Mouse (Mus musculus): Measurements from ENCODE around the gene Tmem258. TPM values are rescaled to one million over a fixed set of nuclear protein-coding genes. Genes with fewer than 3 reads are reported as not detected.
A peak's percentile ranks its signal among the peaks of the same experiment; 100 is the strongest.

Gene Tmem258
- polyA plus RNA-seq, 1 experiment from 2014 or later = 169 TPM

DNA sequence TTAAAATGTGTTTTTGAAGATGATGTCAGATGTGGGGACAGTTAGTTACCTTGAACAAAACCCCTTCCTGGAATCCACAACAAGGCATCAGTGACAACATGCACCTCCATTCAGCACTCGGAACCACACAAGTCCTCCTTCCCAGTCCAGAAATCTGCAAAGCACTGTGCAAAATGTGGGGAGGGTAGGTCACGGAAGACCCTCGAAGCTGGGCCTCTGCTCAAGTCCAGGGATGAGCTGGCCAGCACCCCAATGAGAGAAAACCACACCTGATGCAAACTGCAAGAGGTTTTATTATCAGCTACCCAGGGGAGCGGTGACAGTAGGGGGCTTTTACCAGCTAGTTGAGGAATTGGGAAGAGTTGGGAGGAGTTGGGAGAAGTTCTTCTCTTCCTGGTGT lies 28.9 kb upstream of the Tmem258 start:
- 93% methylated on average over 4 of the region's 4 CpGs for WGBS (ENCODE audit: missing documents)
- Histone ChIP-seq H3K27ac (no peak overlapping the region), H3K36me3 (ENCODE audit: inconsistent target) (no peaks in the 10 kb centered on the region), H3K4me3 (ENCODE audit: inconsistent target) (no peak overlapping the region), H3K79me2 (ENCODE audit: inconsistent target) (no peaks in the 10 kb centered on the region)

DNA sequence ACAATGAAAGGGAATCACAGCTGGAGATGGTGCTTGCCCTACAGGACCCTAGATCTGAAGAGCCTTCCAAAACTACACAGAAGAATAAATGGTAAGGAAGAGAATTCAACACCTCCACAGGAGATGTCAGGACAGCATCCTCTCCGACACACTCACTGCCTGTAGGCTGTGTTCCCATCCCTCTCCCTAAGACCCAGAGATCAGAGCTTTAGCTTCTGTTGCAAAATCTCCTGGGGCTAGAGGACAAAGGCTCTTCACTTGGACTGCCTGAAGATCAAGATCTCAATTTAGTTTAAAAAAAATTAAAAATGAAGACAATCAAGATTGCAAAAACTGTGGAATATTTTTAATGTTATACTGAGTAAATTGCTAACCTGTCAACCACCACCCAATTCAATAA lies 27.3 kb upstream of the Tmem258 start:
- Histone ChIP-seq H3K27ac (no peak overlapping the region), H3K79me2 (ENCODE audit: inconsistent target) (no peaks in the 10 kb centered on the region)
- WGBS (ENCODE audit: missing documents) = 100% methylated on average over 1 of the region's 1 CpGs

GRCm38 (mm10) chr19:10176941-10177372 lies 26.9 kb upstream of the Tmem258 start:
- no peaks in the 10 kb centered on the region for H3K36me3 ChIP-seq (ENCODE audit: inconsistent target)
- H3K79me2 ChIP-seq (ENCODE audit: inconsistent target) = no peaks in the 10 kb centered on the region
- WGBS (ENCODE audit: missing documents) = 47% methylated on average over 7 of the region's 7 CpGs
- no peak overlapping the region for H3K27ac ChIP-seq
- H3K4me3 ChIP-seq (ENCODE audit: inconsistent target) = no peak overlapping the region

More for the DNA sequence above, 27.3 kb upstream of the Tmem258 start:
- Histone ChIP-seq H3K4me3 (ENCODE audit: inconsistent target) (no peak overlapping the region), H3K36me3 (ENCODE audit: inconsistent target) (no peaks in the 10 kb centered on the region)

DNA sequence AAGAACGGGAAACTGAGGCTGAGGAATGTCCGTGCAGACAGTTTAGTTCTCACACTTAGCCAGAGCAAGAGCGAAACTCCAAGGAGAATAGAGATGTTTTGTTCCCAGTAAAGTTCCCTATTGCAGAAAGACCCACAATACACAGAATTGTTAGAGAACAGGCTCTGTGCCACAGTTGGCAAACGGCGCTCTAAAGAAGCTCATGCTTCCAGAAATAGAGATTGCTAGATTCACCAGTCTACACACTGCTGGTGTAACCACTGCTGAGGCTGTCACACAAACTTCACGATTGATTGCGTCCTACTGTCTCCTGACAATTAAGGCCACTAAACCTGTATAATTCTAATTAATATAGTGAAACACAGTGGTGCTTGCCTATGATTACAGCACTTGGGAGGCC lies 22.6 kb upstream of the Tmem258 start:
- peaks cover 32% of the 10 kb centered on the region for H3K79me2 ChIP-seq (ENCODE audit: inconsistent target)
- H3K4me3 ChIP-seq (ENCODE audit: inconsistent target) = no peak overlapping the region
- H3K36me3 ChIP-seq (ENCODE audit: inconsistent target) = peaks cover 12% of the 10 kb centered on the region; the same call in 1 of the 2 replicates
- 93% methylated on average over 7 of the region's 7 CpGs for WGBS (ENCODE audit: missing documents)
- no peak overlapping the region for H3K27ac ChIP-seq

DNA sequence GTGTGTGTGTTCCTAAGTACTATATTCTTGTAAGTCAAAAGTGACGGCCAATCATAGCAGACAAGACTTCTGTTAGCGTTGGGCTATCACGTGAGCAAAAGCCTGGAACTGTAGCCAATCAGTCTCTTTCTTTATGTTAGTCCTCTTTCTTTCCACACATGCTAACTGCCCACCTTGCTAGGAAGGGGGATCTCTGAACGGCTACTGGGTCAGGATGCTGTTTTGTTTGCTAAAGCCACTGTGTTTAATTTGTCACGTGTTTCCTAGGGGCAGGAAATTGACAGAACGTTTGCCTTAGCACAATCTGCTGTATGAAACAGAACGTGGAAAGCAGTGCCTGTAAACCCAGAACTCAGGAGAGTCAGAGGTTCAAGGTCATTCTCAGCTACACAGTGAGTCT lies 21.7 kb upstream of the Tmem258 start:
- Histone ChIP-seq H3K36me3 (ENCODE audit: inconsistent target) (peaks cover 20% of the 10 kb centered on the region; the same call in 1 of the 2 replicates), H3K4me3 (ENCODE audit: inconsistent target) (peak overlapping the region; percentile 22), H3K79me2 (ENCODE audit: inconsistent target) (peaks cover 41% of the 10 kb centered on the region), H3K27ac (peak overlapping the region; percentile 83)
- 25% methylated on average over 7 of the region's 7 CpGs for WGBS (ENCODE audit: missing documents)

GRCm38 (mm10) chr19:10182670-10183298 lies 21.0 kb upstream of the Tmem258 start, which contains the start of gene Fads1:
Gene Fads1, plus strand, starts transcription at chr19:10182888.
- under 1% methylated on average over 70 of the region's 70 CpGs for WGBS (ENCODE audit: missing documents)
- H3K27ac ChIP-seq = peak within 1 kb of the TSS; percentile 83

GRCm38 (mm10) chr19:10183299-10183983 lies 20.4 kb upstream of the Tmem258 start:
- 6% methylated on average over 35 of the region's 35 CpGs for WGBS (ENCODE audit: missing documents)

More at GRCm38 (mm10) chr19:10182670-10183298, 21.0 kb upstream of the Tmem258 start, which contains the start of gene Fads1:
- Histone ChIP-seq H3K79me2 (ENCODE audit: inconsistent target) (peaks cover 43% of the 10 kb centered on the region), H3K36me3 (ENCODE audit: inconsistent target) (peaks cover 23% of the 10 kb centered on the region; the same call in 1 of the 2 replicates), H3K4me3 (ENCODE audit: inconsistent target) (peak within 1 kb of the TSS; percentile 91)

GRCm38 (mm10) chr19:10184096-10184495 lies 19.7 kb upstream of the Tmem258 start:
- Histone ChIP-seq H3K79me2 (ENCODE audit: inconsistent target) (peaks cover 43% of the 10 kb centered on the region), H3K36me3 (ENCODE audit: inconsistent target) (peaks cover 23% of the 10 kb centered on the region; the same call in 1 of the 2 replicates), H3K4me3 (ENCODE audit: inconsistent target) (peak overlapping the region; percentile 91), H3K27ac (peak overlapping the region; percentile 80)
- WGBS (ENCODE audit: missing documents) = 64% methylated on average over 12 of the region's 12 CpGs

More at GRCm38 (mm10) chr19:10183299-10183983, 20.4 kb upstream of the Tmem258 start:
- peaks cover 43% of the 10 kb centered on the region for H3K79me2 ChIP-seq (ENCODE audit: inconsistent target)
- peaks cover 23% of the 10 kb centered on the region; the same call in 1 of the 2 replicates for H3K36me3 ChIP-seq (ENCODE audit: inconsistent target)
- peak overlapping the region; percentile 91 for H3K4me3 ChIP-seq (ENCODE audit: inconsistent target)
- H3K27ac ChIP-seq = peak overlapping the region; percentile 80

DNA sequence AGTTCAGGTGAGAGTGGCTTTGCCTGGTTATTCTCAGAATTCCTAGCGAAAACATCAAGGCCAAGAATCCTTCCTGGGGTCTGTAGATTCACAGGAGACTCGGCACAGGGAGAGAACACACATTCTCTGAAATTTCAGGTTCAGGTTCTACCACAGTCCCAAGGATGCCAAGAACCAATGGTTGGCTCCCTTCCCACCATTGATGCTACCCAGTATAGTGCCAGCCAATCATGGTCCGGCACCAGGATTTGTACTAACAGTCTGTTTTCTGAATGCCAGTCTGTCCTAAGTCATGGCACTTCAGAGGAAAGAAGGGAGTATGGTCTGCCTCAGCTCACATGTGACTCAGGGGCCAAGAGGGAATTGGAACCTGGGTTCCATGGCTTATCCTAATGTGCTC lies 17.9 kb upstream of the Tmem258 start:
- no peak overlapping the region for H3K27ac ChIP-seq
- H3K36me3 ChIP-seq (ENCODE audit: inconsistent target) = peaks cover 23% of the 10 kb centered on the region; the same call in 1 of the 2 replicates
- 100% methylated on average over 3 of the region's 3 CpGs for WGBS (ENCODE audit: missing documents)
- no peak overlapping the region for H3K4me3 ChIP-seq (ENCODE audit: inconsistent target)
- peaks cover 43% of the 10 kb centered on the region for H3K79me2 ChIP-seq (ENCODE audit: inconsistent target)

- Histone ChIP-seq H3K4me3 (ENCODE audit: inconsistent target) (no peak overlapping the region), H3K27ac (no peak overlapping the region), H3K36me3 (ENCODE audit: inconsistent target) (peaks cover 23% of the 10 kb centered on the region; the same call in 1 of the 2 replicates), H3K79me2 (ENCODE audit: inconsistent target) (peaks cover 43% of the 10 kb centered on the region)
- whole genome bisulfite sequencing (ENCODE audit: missing documents) = 95% methylated on average over 8 of the region's 8 CpGs
These were observed 17.2 kb upstream of the Tmem258 start for GRCm38 (mm10) chr19:10186569-10186968.

- 84% methylated on average over 9 of the region's 10 CpGs for WGBS (ENCODE audit: missing documents)
- peak overlapping the region; percentile 24; the same call in 1 of the 2 replicates for H3K27ac ChIP-seq
- no peak overlapping the region for H3K4me3 ChIP-seq (ENCODE audit: inconsistent target)
- H3K79me2 ChIP-seq (ENCODE audit: inconsistent target) = peaks cover 40% of the 10 kb centered on the region
- peaks cover 31% of the 10 kb centered on the region; the same call in 1 of the 2 replicates for H3K36me3 ChIP-seq (ENCODE audit: inconsistent target)
These were observed 15.5 kb upstream of the Tmem258 start for GRCm38 (mm10) chr19:10188281-10188811.

GRCm38 (mm10) chr19:10189022-10189421 lies 14.8 kb upstream of the Tmem258 start:
- no peak overlapping the region for H3K4me3 ChIP-seq (ENCODE audit: inconsistent target)
- 96% methylated on average over 6 of the region's 6 CpGs for WGBS (ENCODE audit: missing documents)
- H3K79me2 ChIP-seq (ENCODE audit: inconsistent target) = peaks cover 33% of the 10 kb centered on the region
- 0 out of 2 replicates have a peak overlapping the region, but pooled peaks have one; percentile 24 for H3K27ac ChIP-seq
- peaks cover 37% of the 10 kb centered on the region; the same call in 1 of the 2 replicates for H3K36me3 ChIP-seq (ENCODE audit: inconsistent target)

DNA sequence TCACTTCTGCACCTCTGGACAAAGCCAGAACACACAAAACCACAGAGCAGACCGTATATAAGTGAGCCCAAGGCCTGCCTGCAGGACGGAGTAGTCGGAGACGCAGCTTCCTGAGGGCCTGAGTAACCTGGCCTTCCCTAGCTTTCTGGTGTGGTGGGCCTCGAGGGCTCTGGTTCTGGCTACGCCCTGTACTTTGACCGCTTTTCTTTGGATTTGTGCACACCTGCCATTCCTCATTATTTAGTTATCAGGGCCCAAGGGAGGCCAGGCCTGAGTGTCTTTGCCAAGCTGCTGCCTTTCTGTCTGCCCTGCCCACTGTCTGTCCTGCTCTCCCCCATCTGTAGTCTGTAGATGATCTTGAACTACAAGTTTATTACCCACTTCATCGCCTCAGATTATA lies 13.9 kb upstream of the Tmem258 start:
- Histone ChIP-seq H3K36me3 (ENCODE audit: inconsistent target) (peaks cover 47% of the 10 kb centered on the region; the same call in 1 of the 2 replicates), H3K79me2 (ENCODE audit: inconsistent target) (peaks cover 24% of the 10 kb centered on the region), H3K4me3 (ENCODE audit: inconsistent target) (no peak overlapping the region), H3K27ac (peak overlapping the region; percentile 84)
- WGBS (ENCODE audit: missing documents) = 96% methylated on average over 8 of the region's 8 CpGs

GRCm38 (mm10) chr19:10190796-10191195 lies 13.0 kb upstream of the Tmem258 start:
- peaks cover 44% of the 10 kb centered on the region; the same call in 1 of the 2 replicates for H3K36me3 ChIP-seq (ENCODE audit: inconsistent target)
- no peak overlapping the region for H3K4me3 ChIP-seq (ENCODE audit: inconsistent target)
- H3K79me2 ChIP-seq (ENCODE audit: inconsistent target) = peaks cover 15% of the 10 kb centered on the region; the same call in 1 of the 2 replicates
- WGBS (ENCODE audit: missing documents) = 53% methylated on average over 2 of the region's 2 CpGs
- H3K27ac ChIP-seq = peak overlapping the region; percentile 84

All from macrophage (primary cell).